Mouse (Mus musculus): Measurements from ENCODE around the gene Gm30191.
A peak's percentile ranks its signal among the peaks of the same experiment; 100 is the strongest.

Gm30191 gene

DNA sequence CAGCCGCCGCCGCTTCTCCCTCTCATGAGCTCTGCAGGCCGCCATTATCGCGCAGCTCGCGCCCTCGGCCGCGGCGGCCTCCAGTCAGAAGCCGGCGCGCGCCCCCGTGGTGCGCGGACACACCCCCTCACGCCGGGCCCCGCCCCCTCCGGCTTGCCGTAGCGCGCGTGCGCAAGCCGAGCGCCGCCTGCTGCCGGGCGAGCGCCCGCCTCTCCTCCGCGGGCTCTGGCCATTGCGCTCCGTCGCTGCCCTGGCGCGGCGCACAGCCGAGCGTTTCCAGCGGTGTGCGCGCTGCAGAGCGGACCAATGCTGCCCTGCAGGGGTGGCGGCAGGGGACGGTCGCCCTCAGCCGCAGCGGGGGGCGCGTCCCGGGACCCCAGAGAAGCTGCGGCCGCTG, 40.4 kb downstream of the Gm30191 start:
- peak; percentile 95 for DNase-seq (ENCODE audit: low read depth)

DNA sequence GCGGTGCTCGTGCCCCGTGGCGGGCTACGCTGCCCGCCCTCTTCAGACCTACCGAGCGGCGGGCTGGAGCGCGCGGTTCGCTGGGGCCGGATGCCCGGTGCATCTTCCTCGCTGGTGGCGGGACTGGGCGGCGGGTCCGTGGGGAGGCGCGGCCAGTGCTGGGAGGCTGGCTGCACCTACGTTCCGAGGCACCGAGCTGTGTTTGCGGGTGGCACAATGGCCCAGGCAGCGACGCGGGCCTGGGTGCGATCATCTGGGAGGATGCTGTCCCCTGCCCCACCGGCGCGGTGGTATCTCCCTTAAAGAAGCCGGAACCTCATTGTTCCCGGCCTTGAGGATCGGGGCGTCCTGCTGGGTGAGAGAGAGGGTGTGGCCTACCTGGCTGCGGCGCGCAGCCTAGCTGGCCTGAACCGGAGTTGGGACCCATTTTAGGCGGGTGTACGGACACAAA, 40.9 kb downstream of the Gm30191 start, which contains the start of gene Pdik1l:
Pdik1l (minus strand) TSS at position 321 of the 451 bp plus-strand sequence.
- peak; percentile 91 for DNase-seq (ENCODE audit: low read depth)

DNA sequence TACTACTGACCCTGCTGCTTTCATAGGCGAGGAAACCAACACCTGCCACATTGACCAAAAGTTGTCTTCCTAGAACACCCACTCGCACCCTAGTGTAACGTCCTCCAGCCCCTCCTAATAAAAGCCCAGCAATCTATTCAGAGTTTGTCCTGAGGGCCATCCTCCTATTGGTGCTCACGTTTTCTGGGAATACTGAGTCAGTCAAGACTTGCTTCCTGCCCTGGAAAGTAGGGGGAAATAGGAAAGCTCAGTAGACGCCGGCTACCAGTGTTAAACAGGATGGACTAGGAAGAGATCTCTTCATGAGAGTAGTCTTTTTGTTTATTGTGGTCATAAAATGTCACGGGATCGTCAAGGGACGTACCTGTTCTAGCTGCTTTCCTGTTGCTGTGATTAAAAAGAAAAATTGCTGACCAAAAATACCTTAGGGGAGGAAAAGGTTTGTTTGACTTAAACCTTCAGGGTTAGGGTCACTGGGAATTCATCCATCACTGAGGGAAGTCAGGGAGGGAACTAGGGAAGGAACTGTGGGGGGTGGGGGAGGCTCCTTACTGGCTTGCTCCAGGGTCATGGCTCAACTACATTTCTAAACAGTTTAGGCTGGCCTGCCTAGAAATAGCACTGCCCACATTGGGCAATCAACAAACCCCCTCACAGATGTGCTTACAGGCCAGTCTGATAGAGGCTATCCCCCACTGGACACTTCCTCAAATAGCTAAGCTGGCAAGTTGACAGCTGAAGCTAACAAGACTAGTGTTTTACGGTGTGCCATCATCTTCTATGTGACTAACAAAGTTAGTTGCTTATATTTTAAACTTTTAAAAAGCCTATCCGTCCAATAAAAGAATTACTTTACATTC, 41.9 kb downstream of the Gm30191 start:
- peak; percentile 40 for DNase-seq (ENCODE audit: low read depth)

DNA sequence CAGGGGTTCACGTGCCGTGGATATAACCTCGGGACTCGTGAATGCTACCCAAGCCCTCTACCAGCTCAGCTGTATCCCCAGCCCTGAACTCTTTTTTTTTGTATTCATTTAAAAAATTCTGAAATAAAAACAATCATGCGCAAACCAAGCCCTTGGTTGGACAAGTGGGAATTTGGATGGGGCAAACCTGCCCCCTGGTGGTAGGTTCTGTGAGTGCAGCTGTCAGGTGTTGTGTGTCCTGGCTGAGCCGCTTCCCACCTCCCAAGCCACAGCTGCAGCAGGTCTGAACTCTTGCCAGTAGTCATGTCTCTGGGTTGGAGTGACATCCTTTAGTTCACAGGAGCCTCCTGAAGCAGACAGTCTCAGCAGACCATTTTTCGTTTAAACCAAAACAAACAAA, 45.3 kb downstream of the Gm30191 start:
- DNase-seq (ENCODE audit: low read depth): peak; percentile 93

GRCm38 (mm10) chr4:134293061-134293691, 46.4 kb downstream of the Gm30191 start:
- DNase-seq (ENCODE audit: low read depth): peak; percentile 46

- DNase-seq (ENCODE audit: low read depth): no peak
These were observed 47.0 kb downstream of the Gm30191 start for GRCm38 (mm10) chr4:134293692-134294163.

DNA sequence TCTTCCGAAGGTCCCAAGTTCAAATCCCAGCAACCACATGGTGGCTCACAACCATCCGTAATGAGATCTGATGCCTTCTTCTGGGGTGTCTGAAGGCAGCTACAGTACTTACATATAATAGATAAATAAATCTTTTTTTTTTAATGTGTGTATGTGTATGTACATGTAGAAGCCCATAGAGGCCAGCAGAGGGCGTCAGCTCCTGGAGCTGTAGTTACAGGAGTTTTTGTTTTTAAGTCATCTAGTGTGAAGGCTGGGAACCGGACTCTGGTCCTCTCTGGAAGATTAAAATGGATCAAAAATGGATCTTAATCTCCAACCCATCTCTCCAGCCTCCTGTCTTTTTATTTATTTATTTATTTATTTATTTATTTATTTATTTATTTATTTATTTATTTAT, 49.4 kb downstream of the Gm30191 start:
- peak; percentile 45 for DNase-seq (ENCODE audit: low read depth)

DNA sequence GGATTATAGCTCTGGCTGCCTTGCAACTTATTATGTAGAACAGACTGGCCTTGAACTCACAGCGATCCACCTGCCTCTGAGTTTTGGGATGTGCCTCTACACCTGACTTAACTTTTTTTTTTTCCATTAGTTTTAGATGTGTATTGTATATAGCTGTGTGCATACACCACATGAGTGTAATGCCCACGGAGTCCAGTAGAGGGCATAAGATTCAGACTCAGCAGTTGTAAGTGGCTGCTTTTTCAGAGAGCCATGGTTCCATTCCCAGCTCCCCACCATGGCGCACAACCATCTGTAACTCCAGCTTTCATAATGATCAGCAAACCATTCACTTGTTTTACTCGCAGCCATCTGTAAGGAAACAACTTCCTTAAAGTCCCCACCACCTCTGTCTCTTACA, 49.8 kb downstream of the Gm30191 start:
- peak; percentile 45 for DNase-seq (ENCODE audit: low read depth)

- no peak for DNase-seq (ENCODE audit: low read depth)
These were observed 50.6 kb downstream of the Gm30191 start for GRCm38 (mm10) chr4:134297369-134297768.

DNA sequence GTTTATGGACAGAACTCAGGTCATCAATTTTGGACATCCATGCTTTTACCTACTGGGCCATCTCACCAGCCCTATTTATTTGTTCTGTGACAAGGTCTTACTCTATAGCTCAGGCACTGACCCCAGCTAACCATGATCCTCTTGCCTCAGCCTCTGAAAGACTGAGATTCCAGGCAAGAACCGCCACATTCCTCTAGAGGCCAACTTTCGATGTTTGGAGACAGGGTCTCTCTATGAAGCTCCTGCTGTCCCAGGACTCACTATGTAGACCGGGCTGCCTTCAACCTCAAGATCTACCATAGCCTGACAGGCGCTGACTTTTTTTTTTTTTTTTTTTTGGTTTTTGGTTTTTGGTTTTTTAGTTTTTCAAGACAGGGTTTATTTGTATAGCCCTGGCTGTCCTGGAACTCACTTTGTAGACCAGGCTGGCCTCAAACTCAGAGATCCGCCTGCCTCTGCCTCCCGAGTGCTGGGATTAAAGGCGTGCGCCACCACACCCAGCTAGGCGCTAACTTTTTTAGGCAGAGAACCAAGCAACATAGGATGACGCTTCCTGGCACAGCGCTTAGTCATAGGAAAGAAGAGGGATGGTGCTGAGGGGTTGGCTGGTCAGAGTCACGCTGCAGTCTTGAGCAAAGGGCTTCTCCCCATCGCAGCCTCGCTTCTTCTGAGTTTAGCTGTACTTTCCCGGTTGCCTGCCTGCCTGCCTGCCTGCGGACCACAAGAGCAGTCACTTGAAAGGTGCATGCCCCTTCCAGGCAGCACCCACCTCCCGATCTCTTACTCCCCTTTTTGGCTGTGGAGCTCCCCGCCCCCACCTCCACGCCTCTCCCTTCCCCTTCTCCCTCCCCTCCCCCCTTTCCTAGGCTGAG, 52.1 kb downstream of the Gm30191 start:
- DNase-seq (ENCODE audit: low read depth): no peak

DNA sequence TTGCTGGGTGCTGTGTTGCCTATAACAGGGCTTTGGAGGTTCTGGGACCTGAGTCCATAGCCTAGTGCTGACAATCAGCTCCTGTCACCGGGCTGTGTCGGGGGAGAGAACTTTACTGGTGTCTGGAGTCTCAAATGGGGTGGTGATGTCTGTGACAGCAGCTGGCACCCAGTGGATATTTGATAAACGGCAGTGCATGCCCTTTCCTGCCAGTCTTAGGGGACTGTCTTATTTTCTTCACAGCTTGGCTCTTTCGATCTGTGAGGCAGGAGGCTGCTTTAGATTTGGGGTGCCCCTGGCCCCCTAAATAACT, 52.7 kb downstream of the Gm30191 start:
- DNase-seq (ENCODE audit: low read depth): no peak
